Mouse (Mus musculus) naive thymus-derived CD4-positive, alpha-beta T cell, adult 5 months (primary cell): Measurements from ENCODE around the gene Enpp5. TPM values are rescaled to one million over a fixed set of nuclear protein-coding genes. Genes with fewer than 3 reads are reported as not detected.

Experiments
- polyA plus RNA-seq: library from polyadenylated mRNA; unstranded; fragments of 100-300 nt; shearing (Covaris generic); gene quantifications from one replicate; pipeline ENCODE4 v1.2.1, GENCODE M21; 2017

Enpp5 gene
- 5.4 TPM for polyA plus RNA-seq

DNA sequence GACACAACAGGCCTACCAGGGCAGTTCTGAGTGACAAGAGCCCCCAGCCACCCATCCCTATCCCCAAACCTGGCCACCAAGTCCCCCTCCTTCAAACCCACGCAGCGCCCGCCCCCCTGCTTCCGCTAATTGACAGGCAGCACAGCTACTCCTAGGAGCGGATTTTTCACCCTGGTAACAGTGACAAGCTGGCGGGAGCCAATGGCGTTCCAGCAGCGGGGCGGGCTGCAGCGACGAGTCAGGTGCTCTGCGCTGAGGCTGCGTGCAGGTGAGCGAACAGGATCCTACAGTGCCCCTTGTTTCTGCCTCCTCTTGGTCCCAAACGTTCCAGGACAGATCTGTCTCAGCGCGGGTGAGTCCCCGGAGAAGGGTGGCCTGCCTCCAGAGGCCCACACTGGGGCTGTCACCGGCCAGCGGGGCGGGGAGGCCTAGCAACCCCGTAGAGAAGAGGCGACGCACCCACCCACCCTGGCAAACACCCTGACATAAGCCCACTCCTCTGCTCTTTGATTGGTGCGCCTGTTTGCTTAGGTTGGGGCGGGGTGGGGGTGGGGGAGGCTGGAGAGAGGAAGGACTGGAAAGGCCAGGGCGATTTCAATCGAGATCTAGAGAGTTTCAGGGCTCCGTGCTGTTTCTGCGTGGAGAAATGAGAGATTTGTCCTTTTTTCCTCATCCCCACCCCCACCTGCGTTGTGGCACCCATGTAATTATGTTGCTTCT is at the start of gene Enpp5:
Gene Enpp5 (plus strand): TSS at position 183 of the 720 bp plus-strand sequence.

DNA sequence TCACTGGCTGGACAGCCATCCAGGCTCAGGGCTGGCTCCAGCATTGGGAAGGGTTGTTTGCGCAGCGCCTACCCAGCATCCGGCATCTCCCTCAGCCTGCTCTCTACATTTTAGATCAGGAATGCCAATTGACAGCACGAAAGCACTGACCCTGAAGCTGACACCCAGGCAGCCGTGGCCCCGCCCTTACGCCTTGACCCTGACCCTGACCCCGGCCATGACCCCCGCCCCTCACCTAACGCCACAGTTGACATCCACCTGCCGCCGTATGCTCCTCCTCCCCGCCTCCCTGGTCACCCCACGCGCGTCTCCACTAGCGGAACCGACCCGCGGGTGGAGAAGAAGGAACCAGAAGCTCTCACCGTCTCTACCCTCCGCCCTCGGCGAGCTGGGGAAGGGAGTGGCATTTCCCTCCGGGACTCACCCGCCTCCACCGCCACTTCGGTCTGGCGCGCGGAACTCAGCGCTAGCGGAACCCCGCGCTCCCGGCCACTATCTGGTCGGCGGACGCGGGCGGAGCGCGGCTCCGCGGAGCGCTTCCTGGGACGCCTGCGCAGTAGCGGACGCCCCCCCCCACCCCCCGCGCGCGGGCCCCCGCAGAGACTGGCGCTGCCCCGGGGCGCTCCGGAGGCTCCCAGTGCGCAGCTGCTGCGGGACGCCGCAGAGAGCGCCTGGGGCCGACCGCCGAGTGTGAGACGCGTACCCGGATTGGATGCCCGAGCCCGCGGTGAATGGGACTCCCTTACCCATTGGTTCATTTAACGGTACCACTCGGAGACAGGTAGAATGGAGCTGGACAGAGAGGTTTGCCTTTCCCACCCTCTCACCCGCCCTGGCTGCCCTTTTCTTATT is 26.9 kb downstream of the Enpp5 start, which contains the start of gene Enpp4:
Gene Enpp4 (minus strand): TSS at position 523 of the 852 bp plus-strand sequence.

Other genes with a start within 250 kb of the Enpp5 start
- gene Enpp4, start 27.0 kb downstream of the Enpp5 start, polyA plus RNA-seq, result 16.5 TPM
- gene Clic5, start 109.8 kb downstream of the Enpp5 start, polyA plus RNA-seq, result 0.16 TPM